Mouse (Mus musculus): Measurements from ENCODE around the gene Klhl9. TPM values are rescaled to one million over a fixed set of nuclear protein-coding genes. Genes with fewer than 3 reads are reported as not detected.

Gene Klhl9
- polyA plus RNA-seq, 1 experiment from 2014 or later, result 144 TPM

- Histone ChIP-seq H3K27ac (no peak overlapping the region), H3K36me3 (no peaks in the 10 kb centered on the region), H3K27me3 (no peaks in the 10 kb centered on the region), H3K4me3 (no peak overlapping the region), H3K4me2 (replicated peaks) (no peak overlapping the region), H3K9me3 (replicated peaks) (no peaks in the 10 kb centered on the region), H3K4me1 (no peaks in the 10 kb centered on the region), H3K9ac (no peak overlapping the region)
- 51% methylated on average over 3 of the region's 3 CpGs for WGBS
- no peak for ATAC-seq (ENCODE audit: low FRiP score)
These were observed 16.3 kb downstream of the Klhl9 start for GRCm38 (mm10) chr4:88705924-88706323.

GRCm38 (mm10) chr4:88699301-88699700, 23.0 kb downstream of the Klhl9 start:
- no peak for ATAC-seq (ENCODE audit: low FRiP score)
- Histone ChIP-seq H3K4me3 (no peak overlapping the region), H3K36me3 (no peaks in the 10 kb centered on the region), H3K27ac (no peak overlapping the region), H3K27me3 (no peaks in the 10 kb centered on the region), H3K9ac (no peak overlapping the region), H3K4me2 (replicated peaks) (no peak overlapping the region), H3K4me1 (no peaks in the 10 kb centered on the region), H3K9me3 (replicated peaks) (no peaks in the 10 kb centered on the region)
- 75% methylated on average over 1 of the region's 1 CpGs for WGBS

GRCm38 (mm10) chr4:88698781-88699180, 23.5 kb downstream of the Klhl9 start:
- no peaks in the 10 kb centered on the region for H3K27me3 ChIP-seq
- no peak overlapping the region for H3K4me2 ChIP-seq (replicated peaks)
- no peak overlapping the region for H3K4me3 ChIP-seq
- no peak for ATAC-seq (ENCODE audit: low FRiP score)
- H3K27ac ChIP-seq, result no peak overlapping the region
- no peak overlapping the region for H3K9ac ChIP-seq
- H3K36me3 ChIP-seq, result no peaks in the 10 kb centered on the region
- 87% methylated on average over 5 of the region's 5 CpGs for WGBS
- no peaks in the 10 kb centered on the region for H3K9me3 ChIP-seq (replicated peaks)
- no peaks in the 10 kb centered on the region for H3K4me1 ChIP-seq

DNA sequence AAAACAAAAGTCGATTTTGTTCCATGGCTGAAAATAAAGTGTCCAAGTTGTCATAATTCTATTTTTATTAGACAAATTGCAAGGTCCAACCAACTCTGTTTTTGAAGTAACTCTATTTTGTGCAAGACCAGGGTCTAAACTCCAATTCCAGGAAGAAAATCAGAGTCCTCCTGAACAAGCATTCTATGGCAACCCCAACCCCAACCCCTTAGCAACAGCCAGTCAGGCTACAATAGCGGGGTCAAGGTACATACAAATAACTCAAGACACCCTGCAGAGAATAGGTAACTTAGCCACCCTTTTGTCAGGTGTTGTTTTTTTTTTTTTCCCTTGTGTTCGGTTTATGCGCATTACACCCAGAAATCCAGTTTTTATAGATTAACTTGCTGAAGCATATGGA, 24.5 kb downstream of the Klhl9 start:
- Histone ChIP-seq H3K4me3 (no peak overlapping the region), H3K9me3 (replicated peaks) (no peaks in the 10 kb centered on the region), H3K9ac (no peak overlapping the region), H3K4me2 (replicated peaks) (no peak overlapping the region), H3K4me1 (no peaks in the 10 kb centered on the region), H3K27ac (no peak overlapping the region), H3K36me3 (no peaks in the 10 kb centered on the region), H3K27me3 (no peaks in the 10 kb centered on the region)
- WGBS, result 85% methylated on average over 4 of the region's 4 CpGs
- no peak for ATAC-seq (ENCODE audit: low FRiP score)

- H3K36me3 ChIP-seq, result no peaks in the 10 kb centered on the region
- no peak overlapping the region for H3K4me2 ChIP-seq (replicated peaks)
- ATAC-seq (ENCODE audit: low FRiP score), result no peak
- no peak overlapping the region for H3K4me3 ChIP-seq
- H3K4me1 ChIP-seq, result no peaks in the 10 kb centered on the region
- no peak overlapping the region for H3K9ac ChIP-seq
- H3K27me3 ChIP-seq, result no peaks in the 10 kb centered on the region
- WGBS, result 61% methylated on average over 6 of the region's 6 CpGs
- no peaks in the 10 kb centered on the region for H3K9me3 ChIP-seq (replicated peaks)
- no peak overlapping the region for H3K27ac ChIP-seq
These were observed 25.2 kb downstream of the Klhl9 start for GRCm38 (mm10) chr4:88697108-88697507.

GRCm38 (mm10) chr4:88696237-88696884, 25.9 kb downstream of the Klhl9 start:
- no peak overlapping the region for H3K4me2 ChIP-seq (replicated peaks)
- no peak overlapping the region for H3K9ac ChIP-seq
- no peak overlapping the region for H3K27ac ChIP-seq
- H3K27me3 ChIP-seq, result no peaks in the 10 kb centered on the region
- H3K36me3 ChIP-seq, result no peaks in the 10 kb centered on the region
- no peaks in the 10 kb centered on the region for H3K9me3 ChIP-seq (replicated peaks)
- WGBS, result 25% methylated on average over 3 of the region's 3 CpGs
- H3K4me3 ChIP-seq, result no peak overlapping the region
- no peaks in the 10 kb centered on the region for H3K4me1 ChIP-seq
- peak; percentile 71 for ATAC-seq (ENCODE audit: low FRiP score)

- no peaks in the 10 kb centered on the region for H3K4me1 ChIP-seq
- H3K27ac ChIP-seq, result no peak overlapping the region
- no peaks in the 10 kb centered on the region for H3K9me3 ChIP-seq (replicated peaks)
- H3K4me2 ChIP-seq (replicated peaks), result no peak overlapping the region
- no peak overlapping the region for H3K4me3 ChIP-seq
- H3K36me3 ChIP-seq, result no peaks in the 10 kb centered on the region
- WGBS, result 92% methylated on average over 2 of the region's 2 CpGs
- no peak overlapping the region for H3K9ac ChIP-seq
- ATAC-seq (ENCODE audit: low FRiP score), result no peak
- no peaks in the 10 kb centered on the region for H3K27me3 ChIP-seq
These were observed 28.9 kb downstream of the Klhl9 start for GRCm38 (mm10) chr4:88693392-88693791.

DNA sequence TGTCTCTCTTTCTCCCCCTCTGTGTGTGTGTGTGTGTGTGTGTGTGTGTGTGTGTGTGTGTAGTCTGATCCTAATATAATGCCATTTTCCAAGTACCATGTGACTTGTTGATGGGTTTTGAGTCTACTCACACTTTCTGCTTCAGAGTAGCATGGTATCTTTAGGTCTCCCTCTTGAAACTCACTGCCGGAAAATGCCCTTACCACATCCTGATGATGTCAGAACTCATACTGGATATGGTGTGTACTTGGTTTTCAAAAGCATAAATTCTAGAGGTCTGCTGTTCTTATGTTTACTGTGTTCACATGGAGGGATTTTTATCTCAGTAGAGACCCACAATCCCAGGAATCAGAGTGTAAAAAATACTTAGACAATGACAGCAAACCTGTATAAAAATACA, 29.7 kb downstream of the Klhl9 start:
- 81% methylated on average over 1 of the region's 1 CpGs for WGBS
- H3K36me3 ChIP-seq, result no peaks in the 10 kb centered on the region
- no peak overlapping the region for H3K9ac ChIP-seq
- ATAC-seq (ENCODE audit: low FRiP score), result no peak
- H3K4me2 ChIP-seq (replicated peaks), result no peak overlapping the region
- H3K4me1 ChIP-seq, result no peaks in the 10 kb centered on the region
- no peak overlapping the region for H3K4me3 ChIP-seq
- H3K27ac ChIP-seq, result no peak overlapping the region
- H3K27me3 ChIP-seq, result no peaks in the 10 kb centered on the region
- H3K9me3 ChIP-seq (replicated peaks), result no peaks in the 10 kb centered on the region

- Histone ChIP-seq H3K9me3 (replicated peaks) (no peaks in the 10 kb centered on the region), H3K4me3 (no peak within 1 kb of the TSS), H3K9ac (no peak within 1 kb of the TSS), H3K36me3 (no peaks in the 10 kb centered on the region), H3K4me1 (no peaks in the 10 kb centered on the region), H3K27ac (no peak within 1 kb of the TSS), H3K27me3 (no peaks in the 10 kb centered on the region), H3K4me2 (replicated peaks) (no peak within 1 kb of the TSS)
- WGBS, result 68% methylated on average over 2 of the region's 2 CpGs
- ATAC-seq (ENCODE audit: low FRiP score), result no peak
These were observed 31.0 kb downstream of the Klhl9 start, which contains the start of gene Ifnab for GRCm38 (mm10) chr4:88691259-88691658. Ifnab (minus strand) TSS chr4:88691359.

GRCm38 (mm10) chr4:88683812-88684211, 38.5 kb downstream of the Klhl9 start, which contains the start of gene Ifna2:
Ifna2 (minus strand) TSS chr4:88683912.
- H3K27me3 ChIP-seq, result no peaks in the 10 kb centered on the region
- H3K27ac ChIP-seq, result no peak within 1 kb of the TSS
- 77% methylated on average over 1 of the region's 1 CpGs for WGBS
- no peaks in the 10 kb centered on the region for H3K9me3 ChIP-seq (replicated peaks)
- H3K36me3 ChIP-seq, result no peaks in the 10 kb centered on the region
- no peaks in the 10 kb centered on the region for H3K4me1 ChIP-seq
- no peak within 1 kb of the TSS for H3K9ac ChIP-seq
- ATAC-seq (ENCODE audit: low FRiP score), result no peak
- H3K4me3 ChIP-seq, result no peak within 1 kb of the TSS
- H3K4me2 ChIP-seq (replicated peaks), result no peak within 1 kb of the TSS

DNA sequence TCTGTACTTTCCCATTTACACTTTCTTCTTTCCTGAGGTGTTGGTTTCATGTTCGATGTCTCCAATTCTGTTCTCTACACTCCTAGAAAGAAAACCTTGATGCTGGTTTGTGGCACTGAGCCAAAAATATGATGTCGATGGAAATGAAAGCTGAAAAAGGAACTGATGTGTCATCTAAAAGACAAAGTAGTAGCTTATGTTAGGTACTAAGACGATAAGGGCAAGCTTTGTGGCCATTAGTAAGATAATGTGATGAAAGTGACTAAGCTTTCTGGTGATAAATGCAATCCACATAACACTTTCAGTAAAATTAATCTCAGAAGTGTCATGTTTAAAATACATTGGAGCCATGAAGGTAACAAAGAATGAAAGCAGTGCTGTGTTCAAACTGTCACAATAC, 40.9 kb downstream of the Klhl9 start:
- H3K36me3 ChIP-seq, result no peaks in the 10 kb centered on the region
- no peak overlapping the region for H3K27ac ChIP-seq
- H3K4me1 ChIP-seq, result no peaks in the 10 kb centered on the region
- H3K9ac ChIP-seq, result no peak overlapping the region
- no peak overlapping the region for H3K4me2 ChIP-seq (replicated peaks)
- no peak for ATAC-seq (ENCODE audit: low FRiP score)
- no peaks in the 10 kb centered on the region for H3K27me3 ChIP-seq
- no peaks in the 10 kb centered on the region for H3K9me3 ChIP-seq (replicated peaks)
- no peak overlapping the region for H3K4me3 ChIP-seq
- WGBS, result 73% methylated on average over 3 of the region's 3 CpGs

- H3K27me3 ChIP-seq, result no peaks in the 10 kb centered on the region
- no peak overlapping the region for H3K4me2 ChIP-seq (replicated peaks)
- H3K9ac ChIP-seq, result no peak overlapping the region
- H3K27ac ChIP-seq, result no peak overlapping the region
- WGBS, result 55% methylated on average over 8 of the region's 8 CpGs
- no peaks in the 10 kb centered on the region for H3K9me3 ChIP-seq (replicated peaks)
- no peaks in the 10 kb centered on the region for H3K4me1 ChIP-seq
- no peak overlapping the region for H3K4me3 ChIP-seq
- no peak for ATAC-seq (ENCODE audit: low FRiP score)
- H3K36me3 ChIP-seq, result no peaks in the 10 kb centered on the region
These were observed 41.9 kb downstream of the Klhl9 start for GRCm38 (mm10) chr4:88680362-88680761.

- H3K36me3 ChIP-seq, result no peaks in the 10 kb centered on the region
- ATAC-seq (ENCODE audit: low FRiP score), result no peak
- H3K4me1 ChIP-seq, result no peaks in the 10 kb centered on the region
- no peaks in the 10 kb centered on the region for H3K27me3 ChIP-seq
- no peak within 1 kb of the TSS for H3K4me3 ChIP-seq
- H3K9me3 ChIP-seq (replicated peaks), result no peaks in the 10 kb centered on the region
- H3K4me2 ChIP-seq (replicated peaks), result no peak within 1 kb of the TSS
- H3K27ac ChIP-seq, result no peak within 1 kb of the TSS
- whole genome bisulfite sequencing, result 93% methylated on average over 1 of the region's 1 CpGs
- H3K9ac ChIP-seq, result no peak within 1 kb of the TSS
These were observed 45.4 kb downstream of the Klhl9 start, which contains the start of gene Ifna16 for GRCm38 (mm10) chr4:88676824-88677223. Ifna16 (minus strand) TSS chr4:88676924.

Data from hindbrain, embryonic 12.5 days (tissue).